Mouse (Mus musculus) left cerebral cortex, postnatal 36 days (tissue): ENCODE measurements around the gene Rnf157. TPM values are rescaled to one million over a fixed set of nuclear protein-coding genes. Genes with fewer than 3 reads are reported as not detected.
"Not testable (repeated sequence)": the region's sequence is repeated elsewhere in the genome, so short reads cannot be mapped to it uniquely, and the experiment has no call there.

Experiments used
- DNase-seq, 2 experiments: peaks; one replicate each; pipeline ENCODE4 v3.0.0; 2021 to 2022; ENCODE audit warnings: low spot score in 2 of 2, mixed read lengths in 1 of 2
- intact Hi-C: fragments of 180-260 bp; cut with DNase I; formaldehyde crosslinking; loops from one replicate; pipeline ENCODE4 v1.15.1; 2025
- total RNA-seq, 2 experiments: library from RNA; stranded (reverse); gene quantifications; 2 replicates each; pipeline ENCODE4 v1.2.3; 2021

The Rnf157 gene
- total RNA-seq, 2 experiments from 2014 or later = 266 to 286 TPM

DNA sequence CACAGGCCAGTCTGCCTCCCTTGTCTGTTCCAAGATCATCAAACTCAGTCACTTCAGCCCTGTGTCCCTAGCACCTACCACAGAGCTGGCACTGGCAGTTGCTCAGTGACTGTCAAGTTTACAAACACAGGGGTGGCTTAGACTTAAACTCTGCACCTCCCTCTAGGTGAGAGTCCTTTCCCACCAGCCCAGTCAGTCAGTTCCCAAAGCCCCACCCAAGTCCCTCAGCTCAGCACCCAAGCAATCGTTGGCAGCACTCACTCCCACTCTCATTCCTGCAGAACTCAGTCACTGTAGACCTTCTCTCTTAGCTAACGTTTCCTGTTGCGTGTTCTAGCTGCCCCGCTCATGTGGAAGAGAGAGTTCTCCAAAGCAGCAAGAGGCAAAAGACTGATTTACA, 18.1 kb downstream of the Rnf157 start:
- intact Hi-C loops = no loop called here
- DNase-seq = no peak

- no peak for DNase-seq
- intact Hi-C loops = no loop called here
Observed at GRCm38 (mm10) chr11:116388841-116389480, 23.9 kb downstream of the Rnf157 start.

DNA sequence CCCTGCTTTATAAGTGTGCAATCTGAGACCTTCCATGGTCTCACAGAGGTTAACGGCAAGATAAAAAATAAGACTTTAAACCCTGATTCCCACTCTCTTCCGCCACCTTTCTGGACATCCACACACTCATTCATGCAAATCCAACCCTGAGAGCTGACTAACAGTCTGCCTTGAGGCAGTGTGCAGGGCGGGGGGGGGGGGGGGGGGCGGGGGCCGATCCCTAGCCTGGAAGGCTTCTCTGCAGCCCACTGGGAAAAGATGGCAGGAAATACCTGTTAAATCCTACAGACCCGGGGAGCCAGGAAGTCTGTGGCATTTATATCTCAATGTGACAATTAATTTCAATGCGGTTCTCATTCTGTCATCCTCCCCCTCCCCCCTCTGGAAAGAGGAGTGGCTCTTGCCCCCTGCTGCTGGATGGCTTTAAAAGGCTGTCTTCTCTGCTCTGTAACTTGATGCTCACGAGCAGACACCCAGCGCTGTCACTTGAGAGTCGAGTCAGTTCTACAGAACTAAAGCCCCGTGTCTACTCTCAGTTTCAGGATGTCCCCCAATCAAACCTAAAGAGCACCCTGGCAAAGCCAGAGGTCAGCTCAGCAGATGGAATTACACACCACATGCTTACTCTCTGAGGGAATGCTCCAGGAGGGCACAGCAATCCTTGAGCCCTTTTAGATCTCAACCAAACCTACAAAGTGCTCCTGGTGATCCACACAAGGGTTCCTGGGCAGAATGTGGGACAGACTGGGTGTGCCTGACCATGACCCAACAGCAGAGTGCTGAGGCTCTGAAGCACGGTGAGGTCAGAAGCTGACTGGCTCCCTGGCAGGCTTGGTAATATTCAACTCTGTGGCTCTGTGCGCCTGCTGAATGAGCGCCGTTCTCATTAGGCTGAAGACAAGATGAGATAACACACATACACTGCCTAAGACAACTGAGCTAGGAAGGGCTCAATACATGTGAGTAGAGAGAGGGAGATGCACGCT, 25.5 kb downstream of the Rnf157 start:
- no peak for DNase-seq
- intact Hi-C loops = no loop called here

DNA sequence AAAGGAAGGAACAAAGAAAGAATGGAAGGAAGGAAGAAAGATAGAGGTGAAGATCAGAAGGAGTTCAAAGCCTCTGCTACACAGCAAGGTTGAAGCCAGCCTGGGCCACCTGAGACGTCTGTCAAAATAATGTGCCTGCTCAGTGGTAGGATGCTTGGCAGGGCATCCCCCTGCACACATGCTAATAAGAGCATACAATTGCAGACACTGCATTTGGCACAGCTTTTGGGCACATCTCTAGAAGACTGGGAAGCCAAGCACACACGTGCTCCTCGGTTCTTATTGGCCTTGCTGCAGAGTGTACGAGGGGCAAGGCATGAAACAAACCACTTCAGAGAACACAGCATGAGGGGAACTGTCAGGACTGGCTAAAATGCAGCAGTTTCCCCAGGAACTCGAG, 26.8 kb downstream of the Rnf157 start:
- DNase-seq = no peak
- intact Hi-C loops = no loop called here

DNA sequence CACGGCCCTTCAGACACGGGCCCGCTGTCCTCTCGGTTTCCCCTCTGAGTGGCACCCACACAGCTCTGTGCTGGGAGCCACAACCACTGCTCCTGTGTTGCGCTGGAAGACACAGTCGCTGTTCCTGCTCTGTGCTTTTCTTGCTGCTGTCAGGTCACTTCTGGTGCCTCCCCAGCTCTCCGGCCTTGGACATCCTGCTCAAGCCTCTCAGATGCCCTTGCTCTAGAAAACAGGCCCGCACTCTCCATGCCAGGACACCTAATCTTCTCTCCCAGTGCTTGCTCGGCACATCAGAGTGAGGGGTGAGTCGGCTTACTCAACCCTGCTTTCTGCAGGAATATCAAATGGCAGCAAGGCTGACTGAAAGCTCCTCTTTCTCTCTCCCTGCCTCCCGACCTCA, 28.7 kb downstream of the Rnf157 start:
- no peak for DNase-seq
- intact Hi-C loops = no loop called here

- DNase-seq, intact Hi-C loops: not testable (repeated sequence)
Observed at GRCm38 (mm10) chr11:116383070-116383469, 29.8 kb downstream of the Rnf157 start.

- intact Hi-C loops = no loop called here
- DNase-seq = no peak
Observed at GRCm38 (mm10) chr11:116380767-116381166, 32.1 kb downstream of the Rnf157 start.

DNA sequence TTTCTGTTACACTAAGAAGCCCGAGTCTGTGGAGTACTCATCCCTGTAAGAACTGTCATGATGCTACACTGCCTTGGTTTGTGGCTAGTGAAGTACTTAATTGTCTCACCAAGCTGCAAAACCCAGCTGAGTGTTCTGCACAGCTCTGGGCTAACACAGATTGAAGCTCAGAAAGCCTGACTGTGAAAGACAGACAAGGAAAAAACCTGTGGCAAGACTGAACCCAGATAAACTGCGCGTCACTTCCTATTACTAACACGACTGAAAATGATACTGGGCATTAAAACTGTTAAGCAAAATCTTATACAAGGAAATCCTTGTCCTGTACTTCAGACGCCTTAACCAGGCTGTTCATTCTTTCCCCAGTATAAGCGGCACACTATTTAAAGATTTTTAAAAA, 33.3 kb downstream of the Rnf157 start:
- no peak for DNase-seq
- intact Hi-C loops = no loop called here

GRCm38 (mm10) chr11:116376945-116377661, 35.7 kb downstream of the Rnf157 start:
- intact Hi-C loops = no loop called here
- DNase-seq = no peak

- intact Hi-C loops = no loop called here
- no peak for DNase-seq
Observed at GRCm38 (mm10) chr11:116371894-116372450, 40.9 kb downstream of the Rnf157 start.

DNA sequence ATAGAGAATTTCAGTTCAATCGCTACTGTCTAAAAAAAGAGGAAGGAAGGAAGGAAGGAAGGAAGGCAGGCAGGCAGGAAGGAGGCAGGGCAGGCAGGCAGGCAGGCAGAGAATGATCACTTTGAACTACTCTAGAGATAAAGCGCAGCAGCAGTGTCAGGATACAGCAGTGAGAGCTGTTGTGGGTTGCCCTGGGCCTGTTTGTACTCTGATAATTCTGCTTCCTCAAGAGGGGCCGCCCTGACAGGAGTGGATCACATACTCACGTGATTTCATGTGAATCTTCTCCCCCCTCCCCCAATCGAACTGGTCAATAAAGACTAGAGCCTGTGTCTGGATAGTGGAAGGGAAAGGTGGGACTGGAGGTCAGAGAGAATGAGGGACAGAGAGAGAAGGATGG, 43.2 kb downstream of the Rnf157 start:
- no peak for DNase-seq
- intact Hi-C loops = loop anchor here (2.0 kb wide), 1 partner anchor 51 kb away; no protein-coding TSS in a partner anchor

GRCm38 (mm10) chr11:116369051-116369450, 43.8 kb downstream of the Rnf157 start:
- DNase-seq = no peak
- intact Hi-C loops = loop anchor here (2.0 kb wide), 1 partner anchor 50 kb away; no protein-coding TSS in a partner anchor

- intact Hi-C loops = loop anchor here (2.0 kb wide), 1 partner anchor 49 kb away; no protein-coding TSS in a partner anchor
- peak; percentile 62 to 63 for DNase-seq
Observed at GRCm38 (mm10) chr11:116368116-116368515, 44.7 kb downstream of the Rnf157 start.

- intact Hi-C loops = no loop called here
- DNase-seq = no peak
Observed at GRCm38 (mm10) chr11:116366647-116367046, 46.2 kb downstream of the Rnf157 start.

DNA sequence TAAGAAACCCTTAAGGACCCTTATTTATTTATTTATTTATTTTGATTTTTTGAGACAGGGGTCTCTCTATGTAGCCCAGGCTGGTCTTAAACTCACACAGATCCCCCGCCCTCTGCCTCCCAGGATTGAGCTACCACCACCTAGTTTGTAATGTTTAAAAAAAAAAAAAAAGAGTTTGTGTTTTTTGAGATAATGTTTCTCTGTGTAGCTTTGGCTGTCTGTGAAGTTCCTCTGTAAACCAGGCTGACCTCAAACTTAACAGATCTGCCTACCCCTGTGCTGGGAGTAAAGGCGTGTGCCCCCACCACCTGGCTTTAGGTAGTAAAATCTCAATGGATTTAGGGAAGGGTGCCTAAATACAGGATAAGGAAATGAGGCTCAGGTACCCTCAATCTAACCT, 46.7 kb downstream of the Rnf157 start:
- intact Hi-C loops = no loop called here
- DNase-seq = no peak

DNA sequence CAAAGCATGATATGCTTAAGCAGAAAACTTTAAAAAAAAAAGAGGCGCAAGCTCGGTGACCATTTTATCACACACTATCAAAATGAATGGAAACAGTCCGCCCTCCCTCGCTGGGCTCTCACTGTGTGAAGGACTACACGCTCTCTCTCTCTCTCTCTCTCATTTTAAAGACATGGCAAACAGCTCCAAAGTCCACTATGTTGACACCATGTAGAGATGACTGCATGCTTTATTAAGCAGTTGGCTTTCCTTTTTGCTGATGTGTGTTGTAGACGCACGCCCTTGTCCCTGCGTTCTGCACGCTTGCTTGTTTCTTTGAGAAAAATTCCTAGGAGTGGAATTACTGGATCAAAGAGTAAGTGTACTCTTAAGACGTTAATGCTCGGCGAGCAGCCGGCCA, 47.4 kb downstream of the Rnf157 start:
- no peak for DNase-seq
- intact Hi-C loops = no loop called here

GRCm38 (mm10) chr11:116362015-116362414, 50.8 kb downstream of the Rnf157 start:
- no peak for DNase-seq
- intact Hi-C loops = no loop called here

- intact Hi-C loops, DNase-seq: not testable (repeated sequence)
Observed at GRCm38 (mm10) chr11:116360915-116361314, 51.9 kb downstream of the Rnf157 start.

- no peak for DNase-seq
- intact Hi-C loops = no loop called here
Observed at GRCm38 (mm10) chr11:116359652-116360051, 53.2 kb downstream of the Rnf157 start.
